In the genomic region with DNA sequence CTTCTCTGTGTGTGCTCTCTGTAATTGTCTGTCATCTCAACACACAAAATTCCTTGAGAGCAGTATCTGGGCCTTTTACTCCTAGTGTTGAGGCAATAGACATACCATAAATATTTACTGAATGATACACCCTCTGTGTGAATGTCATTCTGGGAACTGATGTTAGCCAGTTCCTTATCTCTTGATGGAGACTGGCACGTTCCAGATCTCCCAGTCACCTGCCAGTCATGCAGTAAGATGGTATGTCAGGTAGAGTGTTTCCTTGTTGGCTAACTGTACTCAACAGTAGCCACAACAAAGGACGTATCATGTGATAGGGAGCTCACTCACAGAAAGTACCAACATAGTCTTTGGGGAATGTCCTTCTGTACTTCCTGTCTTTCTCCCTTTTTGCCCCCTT, we compare ENCODE assay signal across 26 mouse cellular contexts. TPM values are rescaled to one million over a fixed set of nuclear protein-coding genes. Genes with fewer than 3 reads are reported as not detected.
DNase-seq lines count a peak whose midpoint lies in the region; ATAC-seq and TF ChIP-seq lines count a peak whose summit lies in the region.
"Had no signal": no experiment of that assay in that cellular context is flagged by ENCODE, and none has a peak within 500 bp of the region (broad histone marks: within the 10 kb centered on the region; RNA-seq: fewer than 3 reads in every experiment).

No protein-coding gene starts in this region.

- H3K4me3 ChIP-seq in heart, embryonic 13.5 days = no peak overlapping the region
- no peak overlapping the region for H3K4me3 ChIP-seq in lung, postnatal 0 days (ENCODE audit: low read depth, low read length)
- H3K4me3 ChIP-seq in stomach, postnatal 0 days (ENCODE audit: low read depth, low read length) = no peak overlapping the region
- H3K4me3 ChIP-seq in kidney, embryonic 16.5 days (ENCODE audit: low read length) = no peak overlapping the region
- H3K4me3 ChIP-seq: embryonic facial prominence, embryonic 10.5 days; embryonic facial prominence, embryonic 15.5 days; forebrain, embryonic 13.5 days; hindbrain, embryonic 15.5 days; limb, embryonic 10.5 days; limb, embryonic 15.5 days; liver, embryonic 13.5 days; midbrain, embryonic 13.5 days had no signal

- no peak overlapping the region for H3K9ac ChIP-seq in heart, embryonic 13.5 days
- no peak overlapping the region for H3K9ac ChIP-seq in lung, postnatal 0 days (replicated peaks; ENCODE audit: low read depth)
- H3K9ac ChIP-seq in stomach, postnatal 0 days (ENCODE audit: low read length) = no peak overlapping the region
- H3K9ac ChIP-seq in kidney, embryonic 16.5 days (replicated peaks; ENCODE audit: low read length) = no peak overlapping the region
- H3K9ac ChIP-seq: embryonic facial prominence, embryonic 15.5 days; forebrain, embryonic 13.5 days; hindbrain, embryonic 15.5 days; limb, embryonic 15.5 days; liver, embryonic 13.5 days; midbrain, embryonic 13.5 days had no signal

- H3K27ac ChIP-seq in heart, embryonic 13.5 days (replicated peaks) = peak overlapping the region; percentile 51
- H3K27ac ChIP-seq in lung, postnatal 0 days (ENCODE audit: low read length) = no peak overlapping the region
- no peak overlapping the region for H3K27ac ChIP-seq in stomach, postnatal 0 days (replicated peaks)
- H3K27ac ChIP-seq in kidney, embryonic 16.5 days (ENCODE audit: low read length) = no peak overlapping the region
- H3K27ac ChIP-seq: embryonic facial prominence, embryonic 10.5 days; embryonic facial prominence, embryonic 15.5 days; forebrain, embryonic 13.5 days; hindbrain, embryonic 15.5 days; limb, embryonic 10.5 days; limb, embryonic 15.5 days; liver, embryonic 13.5 days; macrophage; midbrain, embryonic 13.5 days had no signal

- peak; percentile 96 for TF ChIP-seq EP300 in lung, postnatal 0 days (IDR thresholded peaks at IDR 0.05)
- no peak for TF ChIP-seq EP300 in stomach, postnatal 0 days (optimal IDR thresholded peaks at IDR 0.05)

- H3K36me3 ChIP-seq in heart, embryonic 13.5 days = no peaks in the 10 kb centered on the region
- no peaks in the 10 kb centered on the region for H3K36me3 ChIP-seq in lung, postnatal 0 days (ENCODE audit: insufficient read depth, low read length)
- no peaks in the 10 kb centered on the region for H3K36me3 ChIP-seq in stomach, postnatal 0 days (ENCODE audit: control insufficient read depth, insufficient read depth, low read length)
- no peaks in the 10 kb centered on the region for H3K36me3 ChIP-seq in kidney, embryonic 16.5 days (ENCODE audit: insufficient read depth, low read length)
- H3K36me3 ChIP-seq: embryonic facial prominence, embryonic 10.5 days; embryonic facial prominence, embryonic 15.5 days; hindbrain, embryonic 15.5 days; limb, embryonic 10.5 days; limb, embryonic 15.5 days; liver, embryonic 13.5 days; midbrain, embryonic 13.5 days had no signal

- no peak overlapping the region for H3K4me2 ChIP-seq in heart, embryonic 13.5 days
- no peak overlapping the region for H3K4me2 ChIP-seq in lung, postnatal 0 days (replicated peaks; ENCODE audit: low read depth, low read length)
- no peak overlapping the region for H3K4me2 ChIP-seq in stomach, postnatal 0 days (replicated peaks; ENCODE audit: low read depth)
- H3K4me2 ChIP-seq in kidney, embryonic 16.5 days (replicated peaks; ENCODE audit: low read depth, low read length) = no peak overlapping the region
- H3K4me2 ChIP-seq: embryonic facial prominence, embryonic 15.5 days; forebrain, embryonic 13.5 days; hindbrain, embryonic 15.5 days; limb, embryonic 15.5 days; liver, embryonic 13.5 days; midbrain, embryonic 13.5 days had no signal

- ATAC-seq in heart, embryonic 13.5 days (ENCODE audit: extremely low read depth, insufficient number of reproducible peaks, low FRiP score, low TSS enrichment) = no peak
- peak; percentile 93 for ATAC-seq in lung, postnatal 0 days
- ATAC-seq in stomach, postnatal 0 days (ENCODE audit: low FRiP score, low TSS enrichment) = peak; percentile 74
- no peak for ATAC-seq in kidney, embryonic 16.5 days (ENCODE audit: low FRiP score, low TSS enrichment)
- ATAC-seq: activated CD4-positive, CD25-positive, alpha-beta regulatory T cell, adult 4 months; CD4-positive, CD25-positive, alpha-beta regulatory T cell, adult 4 months; forebrain, embryonic 13.5 days; inflammation-experienced regulatory T-cells, adult 6 months; midbrain, embryonic 13.5 days had no signal

- no peak for TF ChIP-seq CTCF in lung, postnatal 0 days (IDR thresholded peaks at IDR 0.05)
- no peak for TF ChIP-seq CTCF in stomach, postnatal 0 days (IDR thresholded peaks at IDR 0.05; ENCODE audit: low read depth)

- peaks cover 6% of the 10 kb centered on the region; the same call in 1 of the 2 replicates for H3K9me3 ChIP-seq in heart, embryonic 13.5 days
- no peaks in the 10 kb centered on the region for H3K9me3 ChIP-seq in lung, postnatal 0 days (ENCODE audit: low read length)
- H3K9me3 ChIP-seq in stomach, postnatal 0 days (ENCODE audit: control insufficient read depth, low read length) = no peaks in the 10 kb centered on the region
- peaks cover 5% of the 10 kb centered on the region; the same call in 1 of the 2 replicates for H3K9me3 ChIP-seq in kidney, embryonic 16.5 days (ENCODE audit: low read length)
- H3K9me3 ChIP-seq: embryonic facial prominence, embryonic 10.5 days; embryonic facial prominence, embryonic 15.5 days; forebrain, embryonic 13.5 days; hindbrain, embryonic 15.5 days; limb, embryonic 10.5 days; limb, embryonic 15.5 days; liver, embryonic 13.5 days; midbrain, embryonic 13.5 days had no signal

- no peak for DNase-seq in heart, postnatal 10 days
- DNase-seq in lung, postnatal 0 days (ENCODE audit: low spot score) = peak; percentile 53
- no peak for DNase-seq in lung, postnatal 14 days
- peak; percentile 5 for DNase-seq in T-cell, adult 2 months (ENCODE audit: low spot score)
- DNase-seq in stomach, postnatal 0 days (ENCODE audit: low spot score) = no peak
- DNase-seq: adrenal gland, adult 8-10 months; cerebellum, adult 8-10 months; cerebellum, postnatal 25 days; gastrocnemius, postnatal 14 days; kidney, adult 8-10 months; kidney, postnatal 10 days; layer of hippocampus, adult 9-11 months; liver, embryonic 13.5 days had no signal

- peaks cover 22% of the 10 kb centered on the region for H3K4me1 ChIP-seq in heart, embryonic 13.5 days
- H3K4me1 ChIP-seq in lung, postnatal 0 days (ENCODE audit: insufficient read depth, low read depth, low read length) = no peaks in the 10 kb centered on the region
- no peaks in the 10 kb centered on the region for H3K4me1 ChIP-seq in stomach, postnatal 0 days (replicated peaks; ENCODE audit: control insufficient read depth, insufficient read depth)
- 0 out of 2 replicates have a peak, but pooled peaks cover 4% of the 10 kb centered on the region for H3K4me1 ChIP-seq in kidney, embryonic 16.5 days (ENCODE audit: insufficient read depth, low read length)
- H3K4me1 ChIP-seq: forebrain, embryonic 13.5 days; hindbrain, embryonic 15.5 days; midbrain, embryonic 13.5 days had no signal

- H3K27me3 ChIP-seq in heart, embryonic 13.5 days (replicated peaks) = no peaks in the 10 kb centered on the region
- H3K27me3 ChIP-seq in lung, postnatal 0 days (replicated peaks; ENCODE audit: insufficient read depth, low read length) = no peaks in the 10 kb centered on the region
- H3K27me3 ChIP-seq in stomach, postnatal 0 days (ENCODE audit: control insufficient read depth, insufficient read depth, low read length) = no peaks in the 10 kb centered on the region
- no peaks in the 10 kb centered on the region for H3K27me3 ChIP-seq in kidney, embryonic 16.5 days (ENCODE audit: insufficient read depth, low read length)
- H3K27me3 ChIP-seq: embryonic facial prominence, embryonic 15.5 days; forebrain, embryonic 13.5 days; hindbrain, embryonic 15.5 days; limb, embryonic 15.5 days; liver, embryonic 13.5 days; midbrain, embryonic 13.5 days had no signal

- intact Hi-C loops in heart, postnatal 10 days (cut with DNase I) = no loop called here

- 21% methylated on average over 2 of the region's 2 CpGs for WGBS in heart, embryonic 13.5 days
- 31% methylated on average over 2 of the region's 2 CpGs for WGBS in lung, postnatal 0 days
- 47% methylated on average over 2 of the region's 2 CpGs for WGBS in stomach, postnatal 0 days
- 70% methylated on average over 2 of the region's 2 CpGs for WGBS in kidney, embryonic 16.5 days

RNA-seq across cellular contexts. Expression of gene Car12, which starts 39.7 kb away (rescaled TPM):
- polyA plus RNA-seq in heart, embryonic 13.5 days (2015; fragmentation: Nextera tagmentation; extraction: Ambion mirVana) = 0.59 and 0.76 TPM in 2 replicates
- under 1 TPM; 0.17 to 0.31 TPM for total RNA-seq in heart, postnatal 10 days (2021)
- 0.24 and 0.35 TPM in 2 replicates for polyA plus RNA-seq in lung, postnatal 0 days (2015; fragmentation: Nextera tagmentation; extraction: Ambion mirVana)
- polyA plus RNA-seq in stomach, postnatal 0 days (2015; fragmentation: Nextera tagmentation; extraction: Ambion mirVana) = 11.1 and 11.3 TPM in 2 replicates
- polyA plus RNA-seq in kidney, embryonic 16.5 days (2015; fragmentation: Nextera tagmentation; extraction: Ambion mirVana) = 27.7 and 30.7 TPM in 2 replicates

Comparison
In these comparisons a context has a peak if more than half of its experiments do, and no peak if none do; other contexts are left out.
1. DNase-seq: peak in lung, postnatal 0 days (single experiment) and T-cell, adult 2 months (single experiment); none in heart, postnatal 10 days (0 of 2), lung, postnatal 14 days (single experiment) and stomach, postnatal 0 days (single experiment).
2. ATAC-seq: peak in lung, postnatal 0 days (single experiment) and stomach, postnatal 0 days (single experiment); none in heart, embryonic 13.5 days (single experiment) and kidney, embryonic 16.5 days (single experiment).